Mouse (Mus musculus) testis, postnatal 10 days (tissue): ENCODE results near the gene Plxna4.

Experiments
- DNase-seq: peaks from one replicate; pipeline ENCODE4 v3.0.0; 2021; ENCODE audit warnings: low spot score

Gene Plxna4

DNA sequence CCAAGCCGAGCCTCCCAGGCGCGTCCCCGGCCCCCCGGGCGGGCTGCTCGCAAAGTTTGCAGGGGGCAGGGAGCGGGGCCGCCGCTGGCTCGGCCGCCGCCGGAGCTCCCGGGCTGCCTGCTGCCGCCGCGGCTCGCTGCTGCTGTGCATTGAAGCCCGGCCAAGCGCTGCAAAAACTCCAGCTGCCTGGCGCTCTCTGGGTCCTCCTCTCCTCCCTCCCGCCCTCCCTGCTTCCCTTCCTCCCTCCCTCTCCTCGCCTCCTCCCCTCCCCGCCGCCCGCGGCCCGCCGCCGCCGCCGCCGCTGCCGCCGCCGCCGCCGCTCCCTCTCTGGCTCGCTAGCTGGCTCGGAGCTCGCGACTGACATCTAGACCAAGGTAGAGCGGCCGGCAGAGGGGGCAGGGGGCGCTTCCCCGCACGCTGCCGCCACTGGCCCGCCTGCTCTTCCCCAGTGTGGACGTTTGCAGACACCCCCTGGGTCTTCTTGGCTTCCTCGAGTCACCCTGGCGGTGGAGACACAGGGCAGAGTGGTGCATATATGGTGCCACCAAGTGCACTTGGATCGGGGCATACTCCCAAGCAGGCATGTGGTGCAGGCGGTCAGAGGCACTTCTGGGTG lies at the start of gene Plxna4:
Gene Plxna4, minus strand, starts transcription at position 137 of the 616 bp plus-strand sequence.
- peak; percentile 73 for DNase-seq

DNA sequence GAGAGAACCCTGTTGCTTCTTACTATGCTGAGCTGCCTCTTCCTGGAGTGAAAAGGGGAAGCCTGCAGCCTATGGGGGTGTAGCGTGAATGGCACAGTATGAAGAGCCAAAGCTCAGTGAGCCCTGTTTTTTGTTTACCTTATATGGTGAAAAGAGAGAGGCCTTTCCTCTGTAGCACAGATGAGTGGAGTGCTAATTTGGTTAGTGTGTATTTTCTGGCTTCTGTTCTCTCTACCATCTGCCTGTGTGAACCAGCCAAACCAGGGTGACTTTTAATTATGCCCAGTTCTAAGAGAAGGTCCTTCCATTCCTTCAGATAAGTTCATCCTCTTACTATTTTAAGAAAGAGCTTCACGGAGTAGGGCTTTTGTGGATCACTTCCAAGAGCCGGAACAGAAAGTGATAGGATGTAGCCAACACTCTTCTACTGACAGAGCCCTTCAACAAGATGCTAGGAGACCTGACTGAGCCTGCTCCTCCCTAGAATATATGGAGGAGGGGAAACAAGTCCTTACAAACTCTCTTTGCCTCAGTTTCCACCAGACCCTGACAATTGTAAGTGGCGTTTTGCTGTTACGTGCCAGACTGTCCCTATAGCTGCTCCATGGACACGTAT lies 49.7 kb upstream of the Plxna4 start:
- DNase-seq, result no peak

DNA sequence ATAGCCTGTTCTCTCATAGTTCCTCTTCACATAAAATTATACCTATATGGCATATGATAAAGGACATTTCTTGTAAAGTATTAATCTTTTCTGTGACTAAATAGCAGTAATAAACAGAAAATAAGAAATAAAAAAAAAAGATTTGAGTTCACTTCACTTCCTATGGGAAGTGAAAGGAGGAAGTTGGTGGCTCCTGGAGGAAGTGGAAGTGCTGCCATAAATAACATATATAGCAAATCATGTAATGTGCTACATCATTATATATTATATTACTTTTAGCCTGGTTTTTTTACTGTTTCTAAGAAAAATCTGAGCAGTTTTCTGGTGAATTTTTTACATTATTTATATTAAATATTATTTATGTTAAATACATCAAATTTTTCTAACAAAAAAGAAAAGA lies 22.7 kb upstream of the Plxna4 start:
- DNase-seq, result no peak

DNA sequence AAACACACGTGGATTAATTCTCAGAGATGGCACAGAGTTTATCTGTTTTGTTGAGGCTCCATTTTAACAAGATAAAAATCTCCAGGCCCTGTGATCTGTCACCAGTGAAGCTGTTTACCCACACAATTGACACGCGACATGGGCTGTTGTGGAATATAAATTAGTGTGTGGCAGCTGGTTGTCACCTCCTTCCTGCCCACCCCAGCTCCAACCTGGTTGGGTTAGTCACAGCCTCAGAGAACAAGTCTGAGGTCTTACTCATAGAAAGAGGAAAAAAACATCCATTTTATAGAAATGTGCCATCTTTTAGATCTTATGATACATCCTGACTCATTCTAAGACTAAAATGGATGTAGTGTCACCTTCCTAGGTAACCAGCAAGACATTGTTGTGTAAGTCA lies 18.8 kb upstream of the Plxna4 start:
- no peak for DNase-seq

DNA sequence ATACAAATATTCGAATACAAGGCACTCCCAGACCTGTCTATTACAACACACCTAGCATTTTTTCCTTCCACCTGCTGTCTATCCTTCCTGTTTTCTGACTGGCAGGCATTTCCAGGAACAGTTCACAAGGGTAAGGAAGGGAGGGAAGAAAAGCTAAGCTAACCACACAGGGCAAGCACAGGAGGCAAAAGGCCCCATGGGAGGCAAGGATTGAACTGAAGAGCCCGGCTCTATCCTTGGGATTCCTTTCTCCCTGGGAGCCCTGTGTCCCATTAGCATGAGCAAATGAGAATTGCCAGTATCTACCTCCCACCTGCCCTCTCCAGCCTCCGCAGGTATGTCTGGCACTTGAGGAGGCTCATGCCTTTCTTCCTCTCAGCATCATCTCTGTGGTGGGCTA lies 17.6 kb upstream of the Plxna4 start:
- no peak for DNase-seq

DNA sequence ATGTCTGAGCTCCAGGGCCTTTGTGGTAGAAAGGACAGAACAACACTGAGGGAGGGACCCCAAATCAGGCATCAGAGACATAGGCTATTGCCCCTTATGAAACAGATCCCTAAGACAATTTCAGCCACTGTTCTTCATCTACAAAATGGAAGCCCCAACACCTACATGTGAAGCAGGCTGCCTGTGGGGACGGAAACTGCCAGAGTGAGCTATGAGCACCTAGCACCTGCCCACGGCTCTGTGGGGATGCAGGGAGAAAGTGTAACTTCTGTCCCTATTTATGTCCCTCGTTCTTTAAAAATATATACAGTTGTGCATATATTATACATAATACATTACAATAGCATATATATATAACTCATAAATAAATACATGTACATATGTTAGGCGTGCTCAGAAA lies 16.9 kb upstream of the Plxna4 start:
- no peak for DNase-seq

DNA sequence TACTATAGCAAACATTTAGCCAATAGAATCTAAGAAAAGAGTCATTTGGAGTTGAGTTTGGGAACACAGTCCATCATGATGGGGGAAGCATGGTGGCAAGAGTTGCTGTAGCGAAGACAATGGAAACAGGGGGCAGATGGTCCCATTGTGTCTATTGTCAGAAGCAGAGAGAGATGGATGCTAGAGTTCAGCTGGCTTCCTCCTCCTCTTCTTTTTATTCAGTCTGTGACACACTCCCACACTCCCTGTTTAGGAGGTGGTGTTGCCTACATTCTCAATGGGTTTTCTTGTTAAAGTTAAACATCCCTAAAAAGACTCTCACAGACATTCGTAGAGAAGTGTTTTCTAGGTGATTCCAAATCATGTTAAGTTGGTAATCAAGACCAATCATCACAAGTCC lies 14.1 kb upstream of the Plxna4 start:
- DNase-seq, result no peak

DNA sequence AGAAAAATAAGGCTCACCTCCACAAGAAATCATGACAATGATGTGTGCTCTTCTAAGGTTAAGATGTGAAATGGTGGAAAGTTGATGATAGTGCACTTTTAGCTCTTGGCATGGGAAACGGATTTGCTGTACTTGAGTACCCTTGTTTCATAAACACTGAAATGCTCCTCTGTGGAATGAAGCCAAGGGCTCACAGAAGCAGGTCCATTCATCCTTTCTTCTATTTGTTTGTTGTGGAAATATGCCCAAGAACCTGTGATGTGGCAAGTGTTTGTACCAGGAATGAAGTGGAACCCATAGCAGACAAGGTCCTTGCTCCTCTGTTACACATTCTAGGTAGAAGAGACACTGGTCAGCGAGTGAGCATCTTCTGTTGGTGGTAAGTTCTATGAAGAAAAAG lies 13.3 kb upstream of the Plxna4 start:
- no peak for DNase-seq

DNA sequence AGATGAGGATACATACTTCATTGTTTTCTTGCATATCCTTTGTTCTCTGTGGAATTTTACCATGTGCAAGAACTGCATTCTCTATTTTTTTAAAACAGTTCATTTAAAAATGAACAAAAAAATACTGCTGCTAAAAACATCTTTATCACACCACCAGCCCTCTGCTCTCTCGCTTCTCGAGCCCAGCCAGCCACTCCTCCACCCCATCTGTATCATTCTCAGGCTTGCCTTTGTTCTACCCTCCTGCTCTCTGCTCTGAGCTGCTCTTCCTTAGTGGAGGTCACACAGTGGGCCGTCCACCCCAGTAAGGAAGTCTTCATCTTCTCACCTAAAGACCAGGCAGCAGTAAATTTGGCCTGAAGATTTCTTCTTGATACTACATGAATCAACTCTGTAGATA lies 7.6 kb upstream of the Plxna4 start:
- no peak for DNase-seq

DNA sequence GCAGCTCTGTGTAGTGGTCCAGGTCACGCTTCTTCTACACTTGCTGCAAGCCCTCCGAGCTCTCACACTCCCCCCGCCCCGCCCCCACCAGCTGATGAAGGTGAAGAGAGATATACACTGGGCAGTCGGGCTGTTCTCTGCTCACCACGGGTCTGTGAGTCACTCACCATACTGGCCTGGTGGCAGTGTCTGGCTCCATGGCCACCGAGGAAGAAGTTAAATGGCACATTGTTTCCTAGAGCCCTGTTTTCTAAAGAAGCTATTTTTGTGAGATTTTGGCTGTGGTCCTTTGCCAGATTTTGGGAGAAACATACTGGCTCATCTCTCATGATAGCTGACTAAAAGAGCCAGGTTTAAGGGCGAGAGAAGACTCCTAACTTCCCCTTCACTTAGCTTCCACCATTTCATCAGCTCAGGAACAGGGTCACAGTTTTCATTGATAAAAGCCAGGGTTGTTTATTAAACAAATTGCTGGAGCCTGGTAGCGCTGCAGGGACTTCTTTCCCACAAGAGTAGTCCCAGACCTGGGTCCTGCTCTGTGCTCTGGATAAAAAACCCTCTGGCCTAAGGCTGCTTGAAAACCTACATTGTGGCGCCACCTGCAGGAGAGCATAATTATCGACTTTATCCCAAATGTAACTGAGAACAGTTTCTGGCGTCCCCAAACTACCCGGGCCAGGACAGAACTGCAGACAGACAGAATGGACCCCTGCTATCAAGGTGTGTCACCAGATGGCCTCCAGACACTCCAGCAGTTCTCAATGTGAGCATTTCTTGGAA lies 3.2 kb upstream of the Plxna4 start:
- DNase-seq, result peak; percentile 88

DNA sequence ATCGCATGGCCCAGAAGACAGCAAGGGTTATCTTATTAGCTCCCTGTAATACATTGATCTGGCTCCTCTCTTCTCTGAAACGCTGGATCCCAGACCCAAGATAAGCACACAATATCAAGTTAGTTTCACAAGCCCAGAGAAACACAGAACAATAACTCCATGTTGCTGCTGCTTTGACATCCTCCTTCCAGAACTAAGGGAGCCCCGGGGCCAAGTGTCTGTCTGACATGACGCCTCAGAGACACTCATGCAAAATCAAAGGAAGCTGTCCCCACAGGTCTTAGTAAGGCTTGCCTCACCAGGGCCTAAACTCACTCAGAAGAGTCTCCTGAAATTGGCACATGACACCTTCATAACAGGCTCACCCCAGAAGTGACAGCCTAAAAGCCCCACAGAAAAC lies 1.6 kb upstream of the Plxna4 start:
- no peak for DNase-seq

DNA sequence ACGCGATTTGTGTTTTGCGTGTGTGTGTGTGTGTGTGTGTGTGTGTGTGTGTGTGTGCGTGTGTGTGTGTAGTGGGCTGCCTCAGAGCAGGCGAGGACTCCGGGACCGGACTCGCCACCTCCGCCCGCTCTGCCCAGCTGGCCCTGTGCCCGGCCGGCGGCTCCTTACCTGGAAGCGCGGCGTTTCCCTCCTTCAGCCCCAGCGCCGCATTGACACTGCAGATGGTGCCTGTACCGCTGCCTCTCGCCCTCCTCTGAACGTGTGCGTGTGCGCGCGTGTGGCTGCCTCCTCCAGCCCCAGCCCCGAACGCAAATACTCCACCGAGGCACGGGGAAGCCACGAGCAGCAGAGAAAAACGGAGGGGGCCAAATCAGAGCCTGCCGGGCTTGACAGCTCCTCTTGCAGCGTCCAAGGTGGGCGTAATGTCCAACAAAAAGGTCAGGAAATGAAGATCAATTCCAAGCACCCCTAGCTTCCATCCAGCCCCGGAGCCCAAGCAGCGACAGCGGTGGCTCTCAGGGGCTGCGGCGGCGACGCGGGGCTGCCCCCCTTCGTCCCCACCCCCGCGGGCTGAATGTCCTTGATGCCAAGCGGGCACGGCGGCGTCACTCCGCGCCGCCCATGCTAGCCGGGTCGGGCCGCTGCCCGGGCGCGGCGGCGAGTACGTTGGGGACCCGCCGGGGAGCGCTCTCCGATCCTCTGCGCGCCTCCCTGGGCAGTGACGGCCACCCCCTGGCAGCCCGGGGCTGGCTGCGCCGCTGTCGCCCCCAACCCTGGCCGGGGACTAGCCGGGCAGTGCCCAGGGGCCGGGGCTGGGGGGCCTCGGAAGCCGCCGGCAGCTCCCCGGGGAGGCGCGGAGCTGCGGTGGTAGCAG lies 619 bp downstream of the Plxna4 start:
- peak; percentile 65 for DNase-seq

DNA sequence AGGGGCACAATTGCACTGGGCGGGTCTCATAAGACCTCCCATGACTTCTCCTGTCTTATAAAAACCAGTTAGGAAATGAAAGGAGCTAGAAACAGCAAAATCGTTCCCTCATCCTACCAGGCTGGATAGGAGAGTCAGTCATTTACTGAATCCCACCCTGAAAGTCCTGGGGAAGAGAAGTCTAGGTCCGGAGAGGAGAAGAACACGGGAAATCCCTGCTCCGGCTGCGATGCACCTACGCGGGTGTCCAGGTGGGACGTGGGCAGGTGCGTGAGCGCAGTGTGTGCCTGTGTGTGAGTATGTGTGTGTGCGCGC lies 1.2 kb downstream of the Plxna4 start:
- DNase-seq, result no peak

DNA sequence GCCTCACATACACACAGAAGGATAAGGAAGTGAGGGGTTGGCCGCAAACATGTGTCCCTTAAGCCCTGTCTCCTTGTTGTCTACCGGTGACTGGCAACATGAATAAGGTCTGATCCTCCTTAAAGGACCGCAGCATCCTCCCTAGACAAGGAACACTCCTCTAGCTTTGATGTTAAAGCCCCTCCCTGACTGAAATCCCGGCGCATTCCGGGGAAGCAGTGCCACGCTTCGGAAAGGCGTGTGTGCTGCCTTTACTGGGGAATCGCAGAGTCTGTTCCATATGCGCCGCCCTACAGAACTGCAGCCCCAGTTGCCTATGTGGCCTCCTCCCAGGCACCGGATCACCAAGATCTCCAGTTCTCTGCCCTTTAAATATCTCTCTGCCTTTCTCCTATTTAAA lies 1.6 kb downstream of the Plxna4 start:
- no peak for DNase-seq

DNA sequence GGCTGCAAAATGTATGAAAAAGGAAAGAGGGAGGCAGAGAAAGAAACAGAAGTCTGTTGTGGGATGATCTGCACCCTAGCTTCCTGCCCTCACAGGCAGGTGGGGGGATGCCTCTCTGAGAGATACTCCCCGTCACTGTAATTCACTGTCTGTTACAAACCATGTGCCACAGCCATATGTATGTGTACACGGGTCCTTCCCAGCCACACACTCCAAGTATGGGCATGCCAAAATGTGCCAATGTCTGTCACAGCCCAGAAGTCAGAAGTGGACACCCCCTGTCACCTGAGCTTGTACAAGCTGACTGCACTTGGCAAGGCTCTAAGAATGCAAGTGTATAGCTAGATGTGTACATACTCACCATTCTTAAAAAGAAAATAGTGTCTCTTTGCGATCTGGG lies 2.8 kb downstream of the Plxna4 start:
- no peak for DNase-seq

DNA sequence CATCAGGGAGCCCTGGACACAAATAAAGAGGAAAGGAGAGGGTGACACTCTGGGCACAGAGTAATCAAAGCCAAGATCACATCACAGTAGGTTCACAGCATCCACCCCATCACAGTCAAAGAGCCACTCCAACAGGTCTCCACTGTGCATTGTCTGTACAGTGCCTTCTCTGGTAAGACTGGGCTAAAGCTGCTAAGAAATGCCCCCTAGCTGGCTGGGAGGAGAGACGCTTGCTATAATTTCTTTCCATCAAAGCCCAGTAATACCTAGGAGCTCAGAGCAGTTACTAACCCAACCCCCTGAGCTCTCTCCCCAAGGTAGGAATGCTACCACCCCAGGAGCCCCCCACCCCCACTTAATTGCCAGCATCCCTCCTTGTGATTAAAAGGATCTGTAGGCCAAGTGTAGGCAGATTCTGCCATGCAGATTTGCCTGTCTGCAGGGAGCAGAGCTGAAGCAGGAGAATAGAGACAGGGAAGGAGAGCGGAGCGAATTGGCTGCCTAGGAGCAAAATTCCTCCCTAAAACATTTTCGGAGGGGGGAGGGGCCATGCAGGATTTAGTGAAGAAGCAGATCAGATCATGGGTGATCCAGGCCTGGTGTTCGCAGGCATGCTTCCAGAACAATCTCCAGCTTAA lies 3.6 kb downstream of the Plxna4 start:
- DNase-seq, result no peak

DNA sequence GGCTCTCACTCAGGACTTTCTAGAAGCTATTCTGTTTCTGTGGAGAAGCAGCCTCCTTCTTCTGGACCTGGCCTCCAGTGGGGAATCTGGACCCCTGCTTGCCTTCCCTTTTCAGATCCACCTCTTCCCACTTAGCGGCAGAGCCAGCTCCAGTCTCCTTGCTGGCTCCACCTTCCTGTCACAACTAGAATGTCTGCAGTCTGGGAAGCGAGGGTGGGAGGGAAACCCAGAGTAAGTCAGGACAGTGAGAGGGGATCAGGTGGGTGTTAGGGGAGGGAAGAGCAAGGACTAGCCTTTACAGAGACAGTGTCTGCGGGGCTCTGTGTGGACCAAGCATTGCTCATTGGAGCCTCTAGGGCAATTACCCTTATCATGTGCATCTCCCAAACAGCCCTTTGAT lies 4.4 kb downstream of the Plxna4 start:
- DNase-seq, result no peak

DNA sequence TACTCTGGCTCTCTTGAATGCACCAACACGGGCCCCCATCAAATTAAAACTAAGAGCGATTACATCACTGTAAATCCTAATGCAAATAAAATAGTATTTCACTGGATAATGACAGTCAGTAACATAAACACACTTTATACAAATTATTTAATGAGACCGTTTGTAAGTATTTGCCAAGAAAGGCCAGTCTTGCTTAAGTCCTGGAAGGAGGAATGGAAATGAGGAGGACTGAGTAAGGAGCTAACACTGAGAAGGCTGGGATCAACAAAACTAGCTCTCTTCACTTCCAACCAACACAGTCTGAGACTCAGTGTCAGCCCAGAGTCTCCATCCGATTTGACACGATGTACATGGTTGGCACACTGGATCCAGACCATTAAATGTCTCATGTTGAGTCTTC lies 16.5 kb downstream of the Plxna4 start:
- DNase-seq, result no peak

DNA sequence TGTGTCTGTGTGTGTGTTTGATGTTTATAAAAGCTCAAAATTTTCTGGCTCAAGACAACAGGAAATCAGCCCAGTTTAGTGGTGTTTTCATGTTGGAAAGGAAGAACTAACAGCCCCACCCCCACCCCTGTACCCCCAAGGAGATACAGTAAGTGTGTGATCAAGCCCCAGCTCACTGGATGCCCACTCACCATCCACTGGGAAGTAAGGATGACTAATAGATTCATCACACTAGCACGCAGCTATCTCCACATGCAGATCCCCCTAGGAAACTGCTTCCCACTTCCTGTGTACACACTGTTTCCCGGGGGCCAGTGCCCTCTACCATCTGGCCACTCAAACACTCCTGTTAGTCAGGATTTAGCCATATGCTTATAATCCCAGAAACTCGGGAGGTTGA lies 17.5 kb downstream of the Plxna4 start:
- DNase-seq, result no peak

DNA sequence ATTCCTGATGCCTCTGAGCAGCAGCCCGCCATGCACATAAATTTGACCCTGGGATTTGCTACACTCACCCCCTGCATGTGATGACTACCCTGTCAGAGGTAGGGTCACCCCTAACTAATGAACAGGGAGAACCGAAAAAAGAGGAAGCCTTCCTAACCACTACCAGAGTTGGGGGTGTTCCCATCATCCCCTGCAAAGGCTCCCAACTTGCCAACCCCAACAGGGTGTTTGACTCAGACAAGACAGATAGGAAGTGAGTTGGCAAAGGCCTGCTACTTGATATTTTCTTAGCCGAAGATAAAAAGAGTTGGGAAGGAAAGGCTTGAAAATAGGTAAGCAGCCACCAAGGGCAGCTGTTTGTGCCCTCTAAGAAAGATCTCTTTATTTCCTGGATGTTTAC lies 18.1 kb downstream of the Plxna4 start:
- no peak for DNase-seq

DNA sequence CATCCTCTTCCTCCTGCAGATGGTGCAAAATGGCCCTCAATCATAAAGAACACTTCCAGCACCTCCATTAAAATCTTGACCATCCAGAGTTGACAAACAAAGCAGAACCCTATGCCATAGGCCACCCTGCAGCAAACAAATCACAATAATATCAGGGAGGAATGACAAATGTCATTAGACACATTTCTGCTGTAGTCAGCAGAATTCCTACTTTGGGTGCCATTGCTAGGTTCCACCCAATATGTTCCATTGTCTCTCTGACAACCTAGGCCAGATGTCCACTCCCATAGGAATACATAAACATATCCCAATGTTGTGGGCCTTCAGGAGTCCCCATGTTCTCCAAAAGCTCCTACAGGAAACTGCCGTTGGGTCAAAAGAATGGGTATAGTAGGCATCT lies 41.1 kb downstream of the Plxna4 start:
- no peak for DNase-seq

DNA sequence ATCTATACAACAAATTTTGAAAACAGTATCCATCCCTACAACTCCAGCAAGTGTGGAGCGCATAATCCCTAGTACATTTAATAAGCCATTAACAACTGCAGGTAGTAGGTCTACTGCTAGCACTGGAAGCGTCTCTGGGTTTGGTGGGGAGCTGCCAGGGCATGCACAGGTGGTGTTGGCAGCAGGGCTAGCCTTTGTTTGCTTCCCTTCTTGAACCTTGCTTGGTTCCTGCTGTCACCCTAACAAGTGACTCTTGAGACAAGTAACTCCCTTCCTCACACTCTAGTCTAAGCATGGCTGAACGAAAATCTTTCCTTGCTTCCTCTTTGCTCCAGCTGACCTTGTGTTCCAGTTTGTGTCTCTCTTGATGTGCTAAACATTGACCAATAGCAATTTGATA lies 44.0 kb downstream of the Plxna4 start:
- DNase-seq, result no peak
